Mouse (Mus musculus) brain, embryonic 14.5 days (tissue): Measurements from ENCODE around the gene Cpne5. TPM values are rescaled to one million over a fixed set of nuclear protein-coding genes. Genes with fewer than 3 reads are reported as not detected.
"Not testable (repeated sequence)": the region's sequence is repeated elsewhere in the genome, so short reads cannot be mapped to it uniquely, and the experiment has no call there.

Experiments
- DNase-seq: peaks from one replicate; pipeline ENCODE4 v3.0.0-alpha.2; 2011; ENCODE audit warnings: low read depth
- CTCF ChIP-seq: fragments of 200-500 bp; IDR thresholded peaks from 2 replicates; pipeline ENCODE4 v1.5.1; 2012; ENCODE audit warnings: inconsistent platforms, mild to moderate bottlenecking, moderate library complexity, borderline replicate concordance; ENCODE audit not compliant: insufficient read depth, insufficient read length; ENCODE audit errors: extremely low read depth
- POLR2A ChIP-seq: fragments of 200-500 bp; IDR thresholded peaks from 2 replicates; pipeline ENCODE4 v1.6.1; 2012; ENCODE audit warnings: mild to moderate bottlenecking, inconsistent platforms, borderline replicate concordance; ENCODE audit not compliant: poor library complexity, insufficient read depth, insufficient read length, severe bottlenecking; ENCODE audit errors: extremely low read depth
- polyA plus RNA-seq: library from polyadenylated mRNA; depleted of rRNA; stranded (reverse); fragments of >200 nt; gene quantifications from 2 replicates; pipeline ENCODE4 v1.2.3, GENCODE M21; 2012

The Cpne5 gene
- polyA plus RNA-seq, 1 experiment = 37.8 TPM

DNA sequence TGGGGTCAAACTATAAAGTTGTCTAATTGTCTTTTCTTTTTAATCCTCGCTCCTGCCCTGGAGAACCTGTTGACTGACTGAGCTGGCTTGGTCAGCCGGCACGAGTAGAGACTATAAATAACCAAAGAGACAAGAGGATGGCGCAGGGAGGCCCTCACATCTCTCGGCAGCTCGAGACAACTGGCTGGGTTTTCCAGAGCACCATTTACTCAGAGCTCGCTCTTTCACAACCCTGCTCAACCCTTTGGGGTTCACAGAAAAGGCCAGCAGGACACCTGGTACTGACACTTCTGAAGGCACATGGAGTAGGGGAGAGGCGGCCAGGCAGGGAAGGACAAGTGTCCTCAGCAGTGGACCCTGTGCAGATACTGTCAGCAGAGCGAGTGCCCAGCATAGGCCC, 15.7 kb upstream of the Cpne5 start:
- DNase-seq = no peak
- TF ChIP-seq POLR2A = no peak
- TF ChIP-seq CTCF = no peak

- TF ChIP-seq CTCF (no peak), POLR2A (no peak)
Measured at GRCm38 (mm10) chr17:29253236-29253635, 15.3 kb upstream of the Cpne5 start.

GRCm38 (mm10) chr17:29251608-29252390, 13.8 kb upstream of the Cpne5 start:
- no peak for TF ChIP-seq CTCF
- no peak for TF ChIP-seq POLR2A
- DNase-seq = peak; percentile 77

More at GRCm38 (mm10) chr17:29253236-29253635, 15.3 kb upstream of the Cpne5 start:
- DNase-seq = no peak

- DNase-seq = not testable (repeated sequence)
Measured at GRCm38 (mm10) chr17:29251006-29251405, 13.0 kb upstream of the Cpne5 start.

GRCm38 (mm10) chr17:29249512-29249911, 11.5 kb upstream of the Cpne5 start:
- no peak for TF ChIP-seq POLR2A
- TF ChIP-seq CTCF = peak; percentile 16; the same call in 1 of the 2 replicates
- no peak for DNase-seq

DNA sequence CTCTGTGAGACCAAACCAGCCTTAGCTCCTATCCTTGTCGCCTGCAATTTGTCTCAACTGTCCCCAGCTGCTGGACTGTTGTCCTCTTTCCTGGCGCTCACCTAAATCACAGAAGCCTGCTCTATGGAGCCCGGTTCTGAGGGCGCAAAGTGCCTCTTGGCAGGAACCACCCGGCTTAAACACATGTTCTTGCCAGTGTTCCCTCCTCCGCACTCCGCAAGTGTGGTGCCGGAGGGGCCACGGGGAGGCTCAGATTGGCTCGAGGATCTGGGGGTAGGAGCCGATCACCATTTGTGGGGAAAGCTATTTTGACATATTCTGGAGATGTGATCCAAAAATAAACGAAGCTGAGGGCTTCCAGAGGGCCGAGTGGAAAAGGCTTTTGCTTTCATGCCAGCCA, 9.9 kb upstream of the Cpne5 start:
- TF ChIP-seq CTCF (no peak), POLR2A (no peak)

DNA sequence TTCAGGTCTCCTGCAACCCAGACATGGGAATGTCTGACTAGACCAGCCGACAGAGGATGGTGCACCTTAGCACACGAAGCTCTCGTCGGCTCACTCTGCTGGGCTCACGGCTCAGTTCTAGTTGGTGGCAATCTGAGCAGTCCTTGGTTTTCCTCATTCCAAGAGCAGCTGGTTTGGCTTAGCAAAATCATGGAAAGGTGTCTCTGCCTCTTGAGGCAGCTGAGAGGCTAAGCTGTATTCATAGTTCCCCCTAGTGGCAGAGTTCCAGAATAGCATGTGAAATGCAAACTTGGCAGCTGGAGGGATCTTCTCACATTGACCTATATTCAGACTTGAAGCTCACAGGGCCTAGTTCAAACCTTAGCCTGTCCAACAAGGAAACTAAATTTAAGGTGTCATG, 8.6 kb upstream of the Cpne5 start:
- DNase-seq = peak; percentile 95
- TF ChIP-seq CTCF (peak; percentile 81; the same call in 1 of the 2 replicates), POLR2A (no peak)

More for the DNA sequence above, 9.9 kb upstream of the Cpne5 start:
- DNase-seq = no peak

DNA sequence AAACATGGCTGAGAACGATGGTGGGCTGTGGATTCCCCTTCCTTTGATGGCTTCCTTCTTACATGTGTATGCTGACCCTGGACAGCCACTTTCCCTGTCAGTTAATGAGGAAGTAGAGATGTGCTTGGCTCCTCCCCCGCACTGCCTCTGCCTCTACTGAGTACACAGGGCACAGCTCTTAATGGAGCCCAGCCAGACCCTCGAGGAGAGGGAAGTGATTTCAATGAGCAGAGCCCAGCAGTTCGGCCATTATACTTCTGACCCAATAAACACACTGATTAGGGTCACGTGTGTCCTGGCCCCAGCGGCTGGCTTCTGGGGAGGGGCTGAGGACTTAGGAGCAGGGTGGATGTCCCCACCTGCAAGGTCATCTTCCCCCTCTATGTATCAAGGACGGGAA, 7.8 kb upstream of the Cpne5 start:
- TF ChIP-seq CTCF (no peak), POLR2A (no peak)
- peak; percentile 57 for DNase-seq

DNA sequence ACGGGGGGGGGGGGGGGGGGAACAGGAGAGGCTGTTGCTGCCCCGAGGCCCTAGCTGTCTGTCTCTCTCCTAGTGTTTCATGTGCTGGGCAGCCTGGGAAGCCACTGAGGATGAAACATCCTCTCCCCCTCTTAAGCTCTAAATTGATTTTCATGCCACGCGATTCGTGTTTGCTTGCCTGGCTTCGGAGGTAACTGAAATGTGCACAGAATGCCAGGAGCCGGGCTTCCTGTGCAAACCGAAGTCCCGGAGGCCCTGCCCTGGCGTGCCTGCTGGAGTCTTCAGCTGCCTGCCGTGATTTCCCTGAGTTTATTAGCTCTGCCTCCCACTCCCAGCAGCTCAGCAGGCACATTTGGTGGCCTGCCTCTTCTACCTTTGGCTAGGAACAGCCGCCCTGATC, 6.9 kb upstream of the Cpne5 start:
- peak; percentile 70 for DNase-seq
- TF ChIP-seq CTCF = no peak
- no peak for TF ChIP-seq POLR2A

GRCm38 (mm10) chr17:29238421-29238945, 516 bp upstream of the Cpne5 start:
- TF ChIP-seq POLR2A (no peak), CTCF (no peak)
- DNase-seq = no peak

- TF ChIP-seq CTCF = no peak
- TF ChIP-seq POLR2A = no peak
- DNase-seq = no peak
Measured at GRCm38 (mm10) chr17:29237267-29237771, 648 bp downstream of the Cpne5 start.

GRCm38 (mm10) chr17:29236111-29236510, 1.9 kb downstream of the Cpne5 start:
- TF ChIP-seq POLR2A (no peak), CTCF (no peak)
- no peak for DNase-seq
